Mouse (Mus musculus): ENCODE measurements at regions not wholly inside any gene's neighbourhood (a gene's known extent, or its start where the extent isn't known, plus 50 kb on each side); places are given as distances from the start of the nearest gene placed in this dataset.

- no peak overlapping the region for H3K27ac ChIP-seq
- no peak overlapping the region for H3K9ac ChIP-seq (replicated peaks)
- TF ChIP-seq CTCF (IDR thresholded peaks at IDR 0.05; ENCODE audit: low read depth) (no peak), EP300 (IDR thresholded peaks at IDR 0.05; ENCODE audit: low read depth) (no peak)
- DNase-seq (ENCODE audit: low read depth in 3 of 3, low spot score in 3 of 3) (no peak), ATAC-seq (ENCODE audit: insufficient read depth) (no peak)
- H3K4me3 ChIP-seq (ENCODE audit: insufficient read depth in 1 of 2, low read depth in 2 of 2, low read length in 2 of 2), result no peak overlapping the region
- 75% methylated on average over 12 of the region's 12 CpGs for WGBS (ENCODE audit: insufficient replicate concordance)
- H3K4me1 ChIP-seq (replicated peaks; ENCODE audit: control insufficient read depth in 2 of 2, insufficient read depth in 2 of 2, low read length in 1 of 2), result no peaks in the 10 kb centered on the region
- no peaks in the 10 kb centered on the region for H3K27me3 ChIP-seq (ENCODE audit: control insufficient read depth, insufficient read depth, low read length)
- H3K4me2 ChIP-seq (ENCODE audit: low read depth), result no peak overlapping the region
- H3K9me3 ChIP-seq (ENCODE audit: control insufficient read depth, low read length), result no peaks in the 10 kb centered on the region
- no peaks in the 10 kb centered on the region for H3K36me3 ChIP-seq (replicated peaks; ENCODE audit: control insufficient read depth, insufficient read depth, low read depth)
Measured at GRCm38 (mm10) chr7:137879296-137879695, 441.9 kb downstream of the Glrx3 start.

DNA sequence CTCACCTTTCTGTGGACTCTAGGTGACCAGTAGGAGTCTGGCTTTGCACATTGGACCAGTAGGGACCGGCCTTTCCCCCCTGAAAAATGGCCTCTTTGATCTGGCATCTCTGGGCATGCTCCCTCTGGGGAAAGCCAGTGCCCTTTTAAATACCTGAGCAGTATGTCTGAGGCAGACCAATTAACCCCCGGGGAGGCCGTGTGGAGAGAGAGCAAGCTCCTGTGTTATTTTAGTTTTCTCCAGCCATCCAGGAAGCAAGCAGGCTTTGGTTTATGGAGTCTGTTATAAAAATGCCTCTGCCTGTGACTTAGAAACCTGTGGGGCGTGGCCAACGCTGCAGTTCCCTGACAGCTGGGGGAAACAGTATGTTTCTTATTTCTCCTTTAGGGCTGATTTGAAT, 445.5 kb downstream of the Glrx3 start:
- DNase-seq (ENCODE audit: low read depth in 3 of 3, low spot score in 3 of 3), result no peak
- H3K27ac ChIP-seq, result no peak overlapping the region
- 33% methylated on average over 5 of the region's 5 CpGs for WGBS (ENCODE audit: insufficient replicate concordance)

DNA sequence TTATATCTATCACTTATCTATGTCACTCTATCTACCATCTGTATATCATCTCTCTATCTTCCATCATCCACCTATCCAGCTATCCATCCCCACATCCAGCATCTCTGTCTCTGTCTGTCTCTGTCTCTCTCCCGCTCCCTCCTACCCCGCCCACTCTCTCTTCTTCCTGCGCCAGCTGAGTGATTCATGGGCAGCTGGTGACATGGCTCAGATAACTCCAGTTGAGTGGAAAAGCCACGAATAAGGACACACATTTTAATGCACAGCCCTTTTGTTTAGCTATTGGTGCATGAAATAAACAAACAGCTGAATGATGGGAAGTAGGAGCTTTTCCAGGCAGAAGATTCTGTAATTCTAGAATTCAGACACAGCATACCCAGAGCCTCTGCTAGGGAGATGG, 446.3 kb downstream of the Glrx3 start:
- no peak overlapping the region for H3K9ac ChIP-seq (replicated peaks)
- H3K27ac ChIP-seq, result no peak overlapping the region
- TF ChIP-seq CTCF (IDR thresholded peaks at IDR 0.05; ENCODE audit: low read depth) (no peak), EP300 (IDR thresholded peaks at IDR 0.05; ENCODE audit: low read depth) (no peak)
- WGBS (ENCODE audit: insufficient replicate concordance), result 68% methylated on average over 4 of the region's 4 CpGs
- H3K4me2 ChIP-seq (ENCODE audit: low read depth), result no peak overlapping the region
- no peak for ATAC-seq (ENCODE audit: insufficient read depth)
- no peaks in the 10 kb centered on the region for H3K36me3 ChIP-seq (replicated peaks; ENCODE audit: control insufficient read depth, insufficient read depth, low read depth)
- no peaks in the 10 kb centered on the region for H3K27me3 ChIP-seq (ENCODE audit: control insufficient read depth, insufficient read depth, low read length)
- no peaks in the 10 kb centered on the region for H3K9me3 ChIP-seq (ENCODE audit: control insufficient read depth, low read length)
- DNase-seq (ENCODE audit: low read depth in 3 of 3, low spot score in 3 of 3), result no peak
- H3K4me3 ChIP-seq (ENCODE audit: insufficient read depth in 1 of 2, low read depth in 2 of 2, low read length in 2 of 2), result no peak overlapping the region
- H3K4me1 ChIP-seq (replicated peaks; ENCODE audit: control insufficient read depth in 2 of 2, insufficient read depth in 2 of 2, low read length in 1 of 2), result no peaks in the 10 kb centered on the region

More for the DNA sequence above, 445.5 kb downstream of the Glrx3 start:
- ATAC-seq (ENCODE audit: insufficient read depth), result no peak
- Histone ChIP-seq H3K27me3 (ENCODE audit: control insufficient read depth, insufficient read depth, low read length) (no peaks in the 10 kb centered on the region), H3K4me2 (ENCODE audit: low read depth) (no peak overlapping the region), H3K9ac (replicated peaks) (no peak overlapping the region), H3K36me3 (replicated peaks; ENCODE audit: control insufficient read depth, insufficient read depth, low read depth) (no peaks in the 10 kb centered on the region), H3K4me1 (replicated peaks; ENCODE audit: control insufficient read depth in 2 of 2, insufficient read depth in 2 of 2, low read length in 1 of 2) (no peaks in the 10 kb centered on the region), H3K9me3 (ENCODE audit: control insufficient read depth, low read length) (no peaks in the 10 kb centered on the region), H3K4me3 (ENCODE audit: insufficient read depth in 1 of 2, low read depth in 2 of 2, low read length in 2 of 2) (no peak overlapping the region)
- TF ChIP-seq CTCF (IDR thresholded peaks at IDR 0.05; ENCODE audit: low read depth), result no peak
- TF ChIP-seq EP300 (IDR thresholded peaks at IDR 0.05; ENCODE audit: low read depth), result no peak

GRCm38 (mm10) chr7:137885146-137885545, 447.7 kb downstream of the Glrx3 start:
- Histone ChIP-seq H3K27me3 (ENCODE audit: control insufficient read depth, insufficient read depth, low read length) (no peaks in the 10 kb centered on the region), H3K9me3 (ENCODE audit: control insufficient read depth, low read length) (no peaks in the 10 kb centered on the region), H3K4me2 (ENCODE audit: low read depth) (no peak overlapping the region), H3K27ac (no peak overlapping the region), H3K4me1 (replicated peaks; ENCODE audit: control insufficient read depth in 2 of 2, insufficient read depth in 2 of 2, low read length in 1 of 2) (no peaks in the 10 kb centered on the region), H3K4me3 (ENCODE audit: insufficient read depth in 1 of 2, low read depth in 2 of 2, low read length in 2 of 2) (no peak overlapping the region), H3K9ac (replicated peaks) (no peak overlapping the region), H3K36me3 (replicated peaks; ENCODE audit: control insufficient read depth, insufficient read depth, low read depth) (no peaks in the 10 kb centered on the region)
- DNase-seq (ENCODE audit: low read depth in 3 of 3, low spot score in 3 of 3) (no peak), ATAC-seq (ENCODE audit: insufficient read depth) (no peak)
- WGBS (ENCODE audit: insufficient replicate concordance), result 53% methylated on average over 8 of the region's 8 CpGs
- TF ChIP-seq EP300 (IDR thresholded peaks at IDR 0.05; ENCODE audit: low read depth), result no peak
- TF ChIP-seq CTCF (IDR thresholded peaks at IDR 0.05; ENCODE audit: low read depth), result no peak

DNA sequence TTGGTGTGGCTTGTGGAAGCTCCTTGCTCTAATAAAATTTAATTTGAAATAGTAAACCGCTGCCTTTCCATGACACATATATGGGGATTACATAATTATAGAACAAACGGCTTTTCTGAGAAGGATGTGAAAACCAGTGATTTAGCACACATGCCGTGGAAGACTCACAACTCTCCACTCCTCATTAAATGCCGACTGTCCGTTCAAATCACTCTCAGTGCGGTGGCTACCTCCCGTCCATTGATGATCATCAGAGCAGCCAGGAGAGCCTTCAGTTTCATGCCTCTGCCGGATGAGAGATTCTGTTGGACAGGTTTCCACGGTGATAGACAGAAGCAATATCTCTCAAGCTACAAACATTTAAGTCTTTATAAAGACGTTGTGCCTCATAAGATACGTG, 451.3 kb downstream of the Glrx3 start:
- Histone ChIP-seq H3K9me3 (ENCODE audit: control insufficient read depth, low read length) (no peaks in the 10 kb centered on the region), H3K36me3 (replicated peaks; ENCODE audit: control insufficient read depth, insufficient read depth, low read depth) (no peaks in the 10 kb centered on the region), H3K4me3 (ENCODE audit: insufficient read depth in 1 of 2, low read depth in 2 of 2, low read length in 2 of 2) (no peak overlapping the region), H3K27me3 (ENCODE audit: control insufficient read depth, insufficient read depth, low read length) (no peaks in the 10 kb centered on the region), H3K4me2 (ENCODE audit: low read depth) (no peak overlapping the region), H3K4me1 (replicated peaks; ENCODE audit: control insufficient read depth in 2 of 2, insufficient read depth in 2 of 2, low read length in 1 of 2) (no peaks in the 10 kb centered on the region), H3K9ac (replicated peaks) (no peak overlapping the region), H3K27ac (no peak overlapping the region)
- TF ChIP-seq CTCF (IDR thresholded peaks at IDR 0.05; ENCODE audit: low read depth), result no peak
- TF ChIP-seq EP300 (IDR thresholded peaks at IDR 0.05; ENCODE audit: low read depth), result no peak
- DNase-seq (ENCODE audit: low read depth in 3 of 3, low spot score in 3 of 3), result no peak
- 69% methylated on average over 11 of the region's 11 CpGs for WGBS (ENCODE audit: insufficient replicate concordance)
- no peak for ATAC-seq (ENCODE audit: insufficient read depth)
